Mouse (Mus musculus) brain, embryonic 18.5 days (tissue): ENCODE measurements around the gene Siglec1.
"Not testable (repeated sequence)": the region's sequence is repeated elsewhere in the genome, so short reads cannot be mapped to it uniquely, and the experiment has no call there.

Experiments
- DNase-seq: peaks from one replicate; pipeline ENCODE4 v3.0.0-alpha.2; 2012; ENCODE audit warnings: low read depth, low spot score

Siglec1 gene

DNA sequence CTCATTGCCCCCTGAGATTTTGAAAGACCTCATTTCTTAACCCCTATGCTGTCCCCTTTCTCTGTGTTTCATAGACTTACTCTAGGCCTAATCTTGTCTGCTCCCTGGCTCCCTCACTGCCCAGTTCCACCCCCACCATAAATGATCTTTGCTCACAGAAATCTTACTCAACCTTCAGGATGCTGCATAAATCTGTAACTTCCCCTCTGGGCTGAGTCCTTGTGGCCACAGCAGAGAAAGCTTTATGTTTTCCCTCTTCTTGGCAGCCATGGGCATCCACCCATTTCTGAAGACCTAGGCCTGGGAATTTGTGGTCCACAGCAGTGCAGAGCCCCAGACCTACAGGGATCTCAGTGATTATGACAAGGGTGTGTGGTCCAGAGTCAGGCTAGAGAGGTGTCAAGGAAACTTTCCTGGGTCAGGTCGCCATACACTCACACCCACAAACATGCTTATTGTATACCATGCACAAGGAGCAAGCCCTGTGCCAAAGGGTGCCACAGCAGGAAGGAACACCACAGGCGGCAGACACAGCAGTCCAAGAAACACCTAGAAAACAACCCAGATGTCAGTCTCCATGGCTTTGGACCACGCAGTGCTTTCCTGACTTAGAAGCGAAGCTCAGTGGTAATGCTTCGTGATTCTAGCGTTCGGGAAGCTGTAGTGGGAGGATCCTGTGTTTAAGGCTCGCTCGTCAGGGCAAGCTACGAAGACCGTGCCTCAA, at the start of gene Siglec1:
Siglec1 (minus strand) TSS at position 99 of the 724 bp plus-strand sequence.
- DNase-seq: no peak

DNA sequence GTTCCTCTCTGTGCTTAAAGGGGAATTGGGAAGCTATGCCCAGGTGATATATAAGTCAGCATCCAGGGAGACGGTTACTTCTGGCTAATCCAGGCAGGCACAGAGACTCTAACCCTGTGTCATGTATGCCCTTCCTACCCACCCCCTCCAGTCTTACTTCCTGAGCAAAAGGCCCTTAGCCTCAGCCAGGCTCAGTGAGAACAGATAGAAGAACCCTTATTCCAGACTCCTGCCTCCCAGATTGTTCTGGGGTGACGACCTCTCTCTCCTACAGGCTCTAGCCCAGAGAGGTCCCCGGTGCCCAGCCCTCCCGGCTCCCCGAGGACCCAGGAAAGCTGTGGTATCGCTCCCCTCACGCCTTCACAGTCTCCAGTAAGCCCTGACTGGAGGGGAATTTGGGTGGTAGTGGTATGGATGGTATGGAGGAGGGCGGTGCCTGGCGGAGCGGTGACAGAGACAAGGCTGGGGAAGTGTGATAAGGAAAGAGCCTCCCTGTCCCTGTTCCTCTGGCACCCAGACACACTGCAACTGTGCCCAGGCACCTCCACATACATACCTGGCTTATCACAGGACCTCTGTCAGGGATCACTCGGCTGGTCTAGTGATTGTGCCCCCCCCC, 49.1 kb upstream of the Siglec1 start:
- no peak for DNase-seq

DNA sequence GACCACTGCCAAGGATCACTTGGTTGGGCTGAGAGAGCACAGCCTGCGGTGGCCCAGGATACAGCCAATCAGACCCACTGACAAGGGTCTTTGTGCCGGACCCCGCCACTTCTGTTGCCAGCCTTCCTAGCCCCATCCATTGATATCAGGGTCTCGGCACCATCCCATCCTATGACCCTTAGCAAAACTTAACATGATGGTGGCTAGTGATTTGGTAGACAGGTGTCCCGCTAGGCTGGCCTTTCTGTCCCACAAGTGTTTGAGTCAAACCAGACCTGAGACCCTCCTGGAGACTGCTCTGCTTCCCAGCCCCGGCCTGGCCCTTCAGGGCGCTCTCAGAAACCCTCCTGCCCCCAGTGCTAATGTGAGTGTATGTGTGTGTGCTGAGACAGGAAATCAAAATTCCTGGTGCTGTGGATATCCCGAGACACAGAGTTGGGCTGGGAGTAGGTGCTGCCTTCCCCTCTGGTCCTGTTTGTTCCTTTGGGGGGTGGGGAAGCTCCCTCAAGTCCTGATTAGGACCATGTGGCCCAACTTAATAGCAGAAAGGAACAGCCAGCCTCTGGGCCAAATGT, 48.3 kb upstream of the Siglec1 start:
- no peak for DNase-seq

DNA sequence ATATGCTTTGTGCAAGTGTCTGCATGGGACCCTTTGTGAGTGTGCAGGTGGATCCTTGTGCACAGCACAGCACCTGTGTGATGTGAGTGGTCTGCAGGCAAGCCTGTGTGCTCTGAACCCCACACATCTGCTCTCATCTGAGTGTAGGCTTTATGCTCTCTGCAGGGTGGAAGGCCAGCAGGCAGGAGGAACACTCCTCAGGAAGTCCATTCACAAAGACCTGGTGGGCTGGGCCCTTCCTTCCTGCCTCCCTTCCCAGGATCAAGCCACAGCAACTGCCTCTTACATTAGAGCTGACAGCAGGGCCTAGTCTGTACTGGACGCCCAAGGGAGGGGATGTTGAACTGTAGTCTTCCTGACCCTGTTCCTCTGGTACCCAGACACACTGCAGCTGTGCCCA, 47.8 kb upstream of the Siglec1 start:
- no peak for DNase-seq

DNA sequence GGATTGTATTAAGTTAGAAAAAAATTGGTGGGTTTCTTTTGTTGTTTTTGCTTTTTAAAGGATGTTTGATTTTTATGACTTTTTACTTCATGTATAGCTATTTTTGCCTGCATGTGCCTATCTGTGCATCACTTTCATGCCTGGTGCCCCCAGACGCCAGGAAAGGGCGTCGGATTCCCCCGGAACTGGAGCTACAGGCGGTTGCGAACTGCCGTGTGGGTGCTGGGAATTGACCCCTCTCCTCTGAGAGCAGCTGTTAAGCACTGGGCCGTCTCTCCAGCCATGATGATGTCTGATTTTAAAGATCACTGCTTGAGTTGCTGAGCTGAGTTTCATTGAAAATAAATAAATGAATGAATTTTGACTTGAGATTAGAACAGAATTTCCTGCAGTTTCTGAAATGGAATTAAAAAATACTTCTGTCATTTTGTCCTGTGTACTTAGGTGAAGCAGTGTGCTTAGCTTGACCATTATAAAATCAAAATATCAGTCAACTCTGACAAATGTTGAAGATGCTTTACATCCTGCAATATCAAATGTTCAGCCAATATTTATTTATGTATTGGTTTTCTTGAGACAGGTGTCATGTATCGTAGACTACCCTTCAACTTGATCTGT, 46.5 kb upstream of the Siglec1 start, which contains the start of gene Gm11037:
Gm11037 (plus strand) TSS at position 568 of the 618 bp plus-strand sequence.
- DNase-seq: no peak

DNA sequence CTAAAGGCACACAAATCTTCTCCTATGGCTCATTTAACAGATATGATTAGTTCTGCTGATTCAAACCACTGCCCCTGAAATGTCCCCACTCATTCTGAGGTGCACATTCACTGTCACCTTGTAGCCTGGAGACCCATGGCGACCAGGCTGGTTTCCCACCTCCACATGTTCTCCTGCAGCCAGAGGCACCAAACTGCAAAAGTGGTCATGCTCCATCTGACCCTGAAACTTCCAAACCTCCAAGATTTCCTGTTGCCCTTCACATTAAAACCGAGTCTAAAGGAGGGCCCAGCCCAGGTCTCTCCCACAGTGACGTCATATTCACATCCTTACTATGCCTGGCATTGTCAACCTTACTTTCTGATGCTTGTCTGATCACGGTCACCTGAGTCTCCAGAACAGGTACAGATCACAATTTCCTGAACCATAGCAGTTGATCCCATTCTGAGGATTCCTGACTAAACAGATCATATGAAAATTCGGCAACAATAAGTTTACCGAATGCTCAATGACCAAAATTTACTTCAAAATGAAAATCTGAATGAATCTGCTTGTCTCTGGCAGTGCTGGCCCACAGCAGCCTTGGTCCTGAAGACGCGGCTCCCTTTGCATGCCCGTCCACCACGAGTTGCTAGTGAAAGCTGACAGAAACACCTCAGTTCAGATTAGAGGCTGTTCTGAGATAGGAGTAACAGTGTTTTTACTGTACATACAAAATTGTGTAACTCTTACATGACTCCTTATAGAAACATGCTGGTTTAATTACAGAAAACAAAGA, 45.7 kb upstream of the Siglec1 start:
- no peak for DNase-seq

DNA sequence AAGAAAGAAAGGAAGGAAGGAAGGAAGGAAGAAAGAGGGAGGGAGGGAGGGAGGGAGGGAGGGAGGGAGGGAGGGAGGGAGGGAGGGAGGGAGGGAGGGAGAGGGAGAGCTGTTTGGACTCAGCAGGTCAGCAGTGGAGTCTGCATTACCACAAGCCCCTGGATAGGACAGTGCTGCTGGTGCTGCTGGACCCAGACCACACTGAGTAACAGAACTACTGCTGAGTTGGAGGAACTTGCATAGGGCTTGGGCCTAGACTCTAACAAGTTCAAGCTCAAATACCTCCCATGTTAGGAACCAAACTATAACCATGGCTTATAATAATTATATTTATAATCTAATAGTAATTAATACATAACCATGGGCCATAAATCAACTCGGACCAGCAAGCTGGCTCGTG, 44.3 kb upstream of the Siglec1 start:
- no peak for DNase-seq

DNA sequence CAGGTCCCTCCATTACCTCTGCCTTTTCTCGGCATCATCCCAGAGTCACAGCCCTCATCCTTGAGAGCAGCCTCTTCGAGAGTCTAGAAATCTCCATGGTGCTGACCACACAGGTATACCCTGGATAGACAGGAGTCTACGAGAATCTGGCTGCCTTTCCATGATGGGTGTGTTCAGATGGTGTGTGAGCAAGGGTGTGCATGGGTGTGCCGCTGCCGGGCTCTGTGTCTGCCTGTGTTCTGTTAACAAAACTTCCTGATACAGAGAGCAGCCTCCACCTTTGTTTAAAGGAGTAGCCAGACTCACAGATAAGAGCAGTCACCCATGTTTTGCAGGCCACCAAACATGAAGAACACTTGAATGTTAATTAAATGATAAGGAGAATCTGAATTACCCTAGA, 43.3 kb upstream of the Siglec1 start:
- DNase-seq: no peak

DNA sequence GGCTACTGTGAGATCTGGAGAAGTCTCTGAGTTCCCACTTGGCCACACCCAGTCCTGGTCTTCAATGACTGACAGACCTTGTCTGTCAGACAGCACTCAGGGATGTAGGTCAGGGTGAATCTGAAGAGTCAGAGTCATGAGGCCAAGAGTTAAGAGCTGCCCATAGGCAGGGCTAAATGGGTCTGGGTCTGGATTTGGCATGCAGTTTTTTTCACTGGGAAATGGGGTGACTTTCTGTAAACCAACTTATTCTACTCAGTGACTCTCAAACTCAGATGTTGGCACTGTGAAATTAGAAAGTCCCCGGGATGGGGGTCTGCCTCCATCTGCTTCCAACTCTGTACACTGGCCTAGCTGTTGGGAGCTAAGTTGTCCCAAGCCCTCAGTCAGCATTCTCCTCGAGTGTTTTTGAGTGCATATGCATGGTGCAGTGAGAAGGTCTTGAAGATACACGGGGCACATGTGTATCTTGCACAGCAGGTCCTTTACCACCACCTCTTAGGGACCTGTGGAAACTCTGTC, 42.1 kb upstream of the Siglec1 start:
- no peak for DNase-seq

DNA sequence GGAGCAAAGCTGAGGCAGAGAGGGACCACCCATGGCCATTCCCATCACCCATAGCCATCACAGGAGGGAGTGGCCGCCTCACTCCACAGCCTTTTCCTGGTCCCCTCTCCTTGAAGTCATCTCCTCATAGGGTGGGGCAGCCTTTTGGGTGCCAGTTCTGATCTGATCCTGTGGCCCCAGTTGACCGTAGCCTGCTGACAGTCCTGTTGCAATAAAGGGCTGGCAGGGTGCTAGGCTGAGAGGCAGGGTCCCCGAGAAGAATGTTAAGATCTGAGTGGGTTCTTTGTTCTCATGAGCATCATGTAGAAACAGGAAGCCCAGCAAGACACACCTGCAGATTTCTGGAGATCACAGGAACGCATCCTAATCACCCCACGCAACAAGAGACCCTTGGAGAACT, 41.6 kb upstream of the Siglec1 start:
- no peak for DNase-seq

DNA sequence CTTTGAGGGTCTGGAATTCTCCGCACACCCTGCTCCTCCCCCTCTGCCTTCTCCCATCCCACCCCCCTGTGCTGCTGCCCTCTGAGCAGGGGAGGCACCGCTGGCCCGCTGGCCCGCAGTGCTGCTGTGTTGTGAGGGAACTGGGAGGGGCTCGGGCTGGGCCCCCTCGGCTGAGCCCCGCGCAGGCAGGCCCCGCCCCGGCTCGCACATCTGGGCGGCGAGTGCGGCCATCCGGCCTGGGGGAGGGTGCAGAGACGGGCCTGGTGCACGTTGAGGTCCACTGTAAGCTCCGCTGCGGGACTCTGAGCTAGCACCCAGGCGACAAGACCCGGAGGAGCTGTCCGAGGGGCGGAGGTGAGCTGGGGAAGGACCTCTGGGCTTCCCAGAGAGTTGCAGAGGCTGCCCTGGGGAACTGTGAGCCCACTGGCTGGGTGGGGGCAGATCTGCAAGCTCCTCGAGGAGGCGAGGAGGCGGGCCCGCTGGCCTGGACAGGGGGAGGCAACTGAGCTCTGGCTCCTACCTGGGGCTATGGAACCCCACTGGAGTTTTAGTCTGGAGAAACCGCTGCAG, 40.7 kb upstream of the Siglec1 start, which contains the start of gene Hspa12b:
Hspa12b (plus strand) TSS at position 120 of the 570 bp plus-strand sequence.
- DNase-seq: no peak

DNA sequence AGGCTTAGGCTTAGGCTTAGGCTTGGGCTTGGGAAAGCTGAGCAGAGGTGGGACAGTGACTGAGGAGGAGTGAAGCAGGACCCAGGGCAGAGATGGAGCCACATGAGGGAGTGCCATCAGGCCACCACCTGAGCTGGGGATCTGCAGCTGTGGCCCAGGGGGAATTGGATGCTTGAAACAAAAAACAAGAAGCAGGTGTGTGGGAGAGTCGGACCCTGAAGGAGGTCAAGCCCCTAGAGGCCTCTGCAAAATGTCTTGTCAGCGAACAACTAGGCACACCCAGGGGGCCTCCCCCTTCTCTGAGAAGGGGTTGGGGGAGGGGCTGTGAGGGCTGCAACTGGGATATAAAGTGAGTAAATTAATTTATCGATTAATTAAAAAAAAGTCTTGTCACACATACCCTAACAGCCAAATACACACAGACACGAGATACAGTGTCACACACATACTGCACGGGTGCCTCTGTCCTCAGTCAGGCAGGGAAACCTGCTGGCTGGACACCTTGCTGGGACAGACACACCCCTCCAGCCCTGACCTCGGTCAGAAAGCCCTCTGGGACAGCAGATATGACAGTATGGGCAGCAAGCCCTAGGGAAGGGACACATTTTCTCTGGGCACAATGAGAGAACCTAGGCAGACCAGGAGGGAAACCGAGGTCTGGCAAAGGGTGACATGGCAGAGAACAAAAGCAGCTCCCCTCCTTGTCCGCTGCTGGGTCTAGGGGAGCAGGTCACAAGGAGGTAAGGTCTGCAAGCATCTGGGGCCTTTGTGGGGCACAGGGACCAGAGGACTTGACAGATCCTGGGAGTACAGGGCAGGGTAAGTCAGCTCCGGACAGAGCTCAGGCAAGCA, 39.6 kb upstream of the Siglec1 start:
- no peak for DNase-seq

DNA sequence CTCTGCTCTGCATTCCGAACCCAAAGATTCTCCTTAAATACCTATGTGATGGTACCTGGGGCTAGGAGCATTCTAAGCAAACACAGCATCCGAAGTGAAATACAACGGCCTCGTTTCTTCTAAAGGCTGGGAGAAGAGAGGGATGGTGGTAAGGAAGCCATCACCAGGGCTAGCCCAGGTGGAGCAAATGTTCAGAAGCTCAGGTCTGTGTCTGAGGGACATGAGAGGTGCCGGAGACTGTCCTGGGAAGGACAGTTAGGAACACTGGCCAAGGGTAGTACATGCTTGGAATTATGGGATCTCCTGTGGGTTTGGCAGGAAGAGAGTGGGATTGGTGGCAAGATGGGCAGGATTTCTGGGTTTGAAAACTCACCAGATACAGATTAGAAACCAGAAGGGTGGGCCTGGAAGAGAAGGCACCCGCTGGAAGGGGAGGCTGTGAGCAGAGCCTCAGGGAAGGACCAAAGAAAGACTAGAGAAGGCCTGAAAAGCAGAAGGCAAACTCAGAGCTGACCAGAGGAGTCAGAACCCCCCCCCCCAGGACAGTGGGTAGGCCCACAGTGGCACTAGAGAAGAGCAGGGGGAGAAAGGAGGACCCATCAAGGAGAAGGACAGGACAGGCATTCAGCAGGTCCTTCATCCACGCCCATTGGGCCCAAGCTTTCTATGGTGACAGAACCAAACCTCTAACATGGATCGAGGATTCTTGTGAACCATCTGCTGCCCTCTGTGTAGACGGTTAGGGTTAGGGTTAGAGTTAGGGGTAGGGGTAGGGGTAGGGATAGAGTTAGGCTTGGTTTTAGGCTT, 38.8 kb upstream of the Siglec1 start:
- DNase-seq: no peak

DNA sequence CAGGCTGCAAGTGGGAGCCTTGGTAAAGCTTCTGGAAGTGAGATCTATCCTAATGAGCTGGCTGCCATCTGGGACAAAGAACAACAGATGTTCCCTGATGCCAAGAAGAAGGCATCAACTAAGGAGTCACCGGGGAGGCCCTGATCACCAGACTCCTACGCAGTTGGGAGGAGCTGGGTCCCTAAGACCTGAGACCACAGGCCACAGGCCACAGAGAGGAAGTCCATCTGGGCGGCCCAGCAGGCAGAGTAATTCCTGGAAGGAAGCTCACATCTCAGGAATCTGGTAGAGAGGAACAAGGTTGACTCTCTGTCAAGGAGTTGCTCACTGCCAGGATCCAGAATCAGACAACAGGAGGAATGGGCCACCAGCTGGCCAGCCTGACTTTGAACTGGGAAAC, 37.6 kb upstream of the Siglec1 start:
- no peak for DNase-seq

DNA sequence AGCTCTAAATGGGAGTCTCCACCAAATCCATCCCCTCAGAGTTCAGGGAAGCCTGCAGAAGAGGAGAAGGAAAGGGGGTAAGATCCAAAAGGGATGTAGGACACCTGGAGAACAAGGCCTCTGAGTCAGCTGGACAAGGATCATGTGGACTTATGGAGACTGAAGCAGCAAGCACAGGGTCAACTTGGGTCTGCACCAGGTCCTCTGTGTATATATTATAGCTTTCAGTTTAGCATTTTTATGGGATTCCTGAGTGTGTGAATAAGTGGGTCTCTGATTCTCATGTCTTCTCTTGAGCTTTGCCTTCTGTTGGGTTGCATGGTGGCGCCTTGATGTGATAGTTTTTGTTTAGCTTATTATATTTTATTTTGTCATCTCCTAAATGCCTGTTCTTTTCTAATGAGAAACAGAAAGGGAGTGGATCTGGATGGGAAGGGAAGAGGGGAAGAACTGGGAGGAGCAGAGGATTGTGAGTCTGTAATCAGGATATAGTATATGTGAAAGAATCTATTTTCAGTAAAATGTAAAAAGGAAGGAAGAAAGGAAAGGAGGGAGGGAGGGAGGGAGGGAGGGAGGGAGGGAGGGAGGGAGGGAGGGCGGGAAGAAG, 32.5 kb upstream of the Siglec1 start:
- no peak for DNase-seq

DNA sequence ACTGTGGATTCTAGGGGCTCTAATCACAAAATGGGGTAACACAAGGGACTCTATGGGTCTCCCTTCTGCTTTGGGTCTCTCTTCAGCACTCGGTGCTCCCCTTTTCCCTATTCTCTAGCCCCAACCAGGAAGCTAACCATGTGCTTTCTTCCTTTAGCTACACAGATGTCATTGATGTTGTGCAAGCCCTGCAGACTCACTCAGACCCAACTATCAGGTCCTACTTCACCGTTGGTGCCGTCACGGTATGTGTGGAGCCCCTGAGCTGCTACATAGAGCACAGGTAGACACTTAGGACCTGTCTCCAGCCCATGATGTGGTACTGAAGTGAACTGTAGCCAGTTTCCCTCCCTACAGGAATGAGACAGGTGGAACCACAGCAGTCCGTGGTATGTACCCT, 19.4 kb upstream of the Siglec1 start:
- no peak for DNase-seq

DNA sequence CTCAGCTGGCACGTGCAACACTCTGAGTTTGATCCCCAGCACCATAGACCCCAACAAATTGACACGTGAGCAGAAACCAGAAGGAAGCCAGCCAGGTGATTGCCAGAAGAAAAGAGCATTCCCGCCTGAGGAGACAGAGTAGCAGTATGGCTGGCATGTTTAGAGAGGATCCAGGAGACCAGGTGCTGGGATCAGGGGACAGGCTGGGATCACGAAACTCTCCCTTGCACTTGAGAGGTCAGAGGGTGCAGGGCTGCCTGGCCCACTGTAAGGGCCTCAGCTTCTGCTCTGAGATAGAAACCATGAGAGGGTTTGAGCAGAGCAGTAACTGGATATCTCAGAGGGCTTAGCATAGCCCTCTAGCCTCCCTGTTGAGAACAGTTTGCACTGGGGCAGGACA, 18.5 kb upstream of the Siglec1 start:
- DNase-seq: not testable (repeated sequence)

DNA sequence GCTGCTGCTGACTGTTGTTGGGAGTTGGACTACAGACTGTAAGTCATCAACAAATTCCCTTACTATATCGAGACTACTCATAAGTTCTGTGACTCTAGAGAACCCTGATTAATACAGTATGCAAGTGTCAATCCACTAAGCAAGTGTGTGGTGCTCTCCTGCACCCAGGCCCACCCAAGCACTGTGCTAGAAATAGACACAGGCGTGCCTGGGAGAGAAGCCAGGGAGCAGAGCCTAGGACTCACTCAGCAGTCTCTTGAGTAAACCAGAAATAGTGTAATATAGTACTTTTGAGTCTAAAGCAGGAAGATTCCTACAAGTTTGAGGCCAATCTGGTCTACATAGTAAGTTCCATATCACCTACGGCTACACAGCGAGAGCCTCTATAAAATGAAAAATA, 17.5 kb upstream of the Siglec1 start:
- no peak for DNase-seq

DNA sequence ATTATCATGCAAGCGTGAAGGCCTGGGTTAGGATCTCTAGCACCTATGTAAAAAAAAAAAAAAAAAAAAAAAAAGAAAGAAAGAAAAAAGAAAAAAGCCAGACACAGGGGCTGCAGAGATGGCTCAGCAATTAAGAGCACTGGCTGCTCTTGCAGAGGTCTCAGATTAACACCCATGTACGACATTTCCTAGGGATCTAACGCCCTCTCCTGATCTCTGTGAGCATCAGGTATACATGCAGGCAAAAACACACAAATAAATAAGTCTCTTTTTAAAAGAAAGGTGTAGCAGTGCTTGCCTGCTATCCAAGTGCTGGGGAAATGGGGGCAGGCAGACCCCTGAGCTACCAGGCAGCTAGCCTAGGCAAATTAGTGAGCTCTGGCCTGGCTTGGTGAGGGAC, 15.0 kb upstream of the Siglec1 start:
- no peak for DNase-seq
